Mouse (Mus musculus) cortical plate, adult 2 months (tissue): Measurements from ENCODE around the gene Meaf6.

Experiments
- CTCF ChIP-seq: fragments of 200-500 bp; IDR thresholded peaks from 2 replicates; pipeline ENCODE4 v1.5.1; 2011; ENCODE audit warnings: mild to moderate bottlenecking, control low read depth, low read length; ENCODE audit not compliant: insufficient read depth; ENCODE audit errors: extremely low read depth
- POLR2A ChIP-seq: fragments of 200-500 bp; IDR thresholded peaks from 2 replicates; pipeline ENCODE4 v1.6.1; 2011; ENCODE audit warnings: mild to moderate bottlenecking, low read length, control low read depth; ENCODE audit not compliant: insufficient read depth; ENCODE audit errors: extremely low read depth

GRCm38 (mm10) chr4:125138321-125138720, 53.4 kb downstream of the Meaf6 start:
- no peak for TF ChIP-seq CTCF
- no peak for TF ChIP-seq POLR2A
